Mouse (Mus musculus) small intestine, adult 2 months (tissue): ENCODE results near the gene Fbxo33.

Source experiments
- CTCF ChIP-seq: fragments of 200-500 bp; IDR thresholded peaks from 2 replicates; pipeline ENCODE4 v1.5.1; 2012; ENCODE audit warnings: low read depth, mild to moderate bottlenecking, control low read depth, inconsistent platforms, low read length, moderate library complexity, mixed read lengths; ENCODE audit not compliant: insufficient replicate concordance, insufficient read length; ENCODE audit errors: extremely low read depth
- POLR2A ChIP-seq: fragments of 200-500 bp; IDR thresholded peaks from 2 replicates; pipeline ENCODE4 v1.6.1; 2012; ENCODE audit warnings: low read depth, mild to moderate bottlenecking, control low read depth, inconsistent platforms, low read length, moderate library complexity

DNA sequence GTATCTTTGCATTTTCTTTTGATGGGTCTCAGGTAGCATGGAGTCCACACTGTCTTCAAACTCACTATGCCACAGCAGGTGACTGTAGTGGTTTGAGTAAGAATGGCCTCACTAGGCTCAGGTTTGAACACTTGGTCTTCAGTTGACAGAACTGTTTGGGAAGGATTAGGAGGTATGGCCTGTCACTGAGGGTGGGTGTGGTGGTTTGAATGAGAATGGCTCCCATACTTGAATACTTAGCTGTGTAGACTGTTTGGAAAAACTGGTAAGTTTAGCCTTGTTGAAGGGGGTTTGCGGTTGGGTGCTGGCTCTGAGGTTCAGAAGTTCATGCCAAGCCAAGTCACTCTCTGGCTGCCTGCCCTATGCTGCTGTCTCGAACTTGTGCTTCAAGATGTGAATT lies 20.2 kb downstream of the Fbxo33 start:
- no peak for TF ChIP-seq CTCF
- no peak for TF ChIP-seq POLR2A
